Mouse (Mus musculus) small intestine, adult 2 months (tissue): ENCODE measurements at regions not wholly inside any gene's neighbourhood (a gene's known extent, or its start where the extent isn't known, plus 50 kb on each side); places are given as distances from the start of the nearest gene placed in this dataset.

Source experiments
- CTCF ChIP-seq: fragments of 200-500 bp; IDR thresholded peaks from 2 replicates; pipeline ENCODE4 v1.5.1; 2012; ENCODE audit warnings: low read depth, mild to moderate bottlenecking, control low read depth, inconsistent platforms, low read length, moderate library complexity, mixed read lengths; ENCODE audit not compliant: insufficient replicate concordance, insufficient read length; ENCODE audit errors: extremely low read depth
- POLR2A ChIP-seq: fragments of 200-500 bp; IDR thresholded peaks from 2 replicates; pipeline ENCODE4 v1.6.1; 2012; ENCODE audit warnings: low read depth, mild to moderate bottlenecking, control low read depth, inconsistent platforms, low read length, moderate library complexity

DNA sequence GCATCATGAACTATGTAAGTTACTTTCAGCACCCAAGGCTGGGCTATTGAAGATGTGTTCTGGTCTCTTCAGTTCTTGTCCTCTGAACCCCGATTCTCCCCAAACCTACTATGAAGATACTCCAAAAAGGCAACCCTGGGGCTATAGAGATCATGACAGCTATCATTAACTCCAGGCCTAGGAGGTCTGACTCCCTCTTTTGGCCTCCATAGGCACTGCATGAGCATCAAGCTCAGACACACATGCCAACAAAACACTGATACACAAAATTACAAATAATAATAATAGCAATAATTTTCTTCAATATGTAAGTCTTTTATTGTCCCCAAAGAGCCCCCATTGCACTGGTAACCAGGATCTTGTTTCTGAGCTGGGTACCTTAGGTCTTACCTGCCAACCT, 57.3 kb upstream of the Ak4 start:
- TF ChIP-seq CTCF: no peak
- TF ChIP-seq POLR2A: no peak
